Mouse (Mus musculus) kidney, embryonic 14.5 days (tissue): ENCODE measurements at regions not wholly inside any gene's neighbourhood (a gene's known extent, or its start where the extent isn't known, plus 50 kb on each side); places are given as distances from the start of the nearest gene placed in this dataset.

Experiments used
- ATAC-seq: fragments of 200-750 bp; cut with Nextera tagmentation; 2 replicates; pipeline ENCODE4 v1.8.0; 2017; ENCODE audit warnings: moderate number of reproducible peaks, mild to moderate bottlenecking, moderate TSS enrichment, moderate library complexity; ENCODE audit not compliant: low FRiP score, low TSS enrichment
- H3K27ac ChIP-seq: fragments of 300-500 bp; sonication (generic); 2 replicates; pipeline ENCODE4 v1.5.1; 2014; ENCODE audit warnings: low read depth, mild to moderate bottlenecking, low read length, moderate library complexity, mixed read lengths
- H3K27me3 ChIP-seq: fragments of 300-500 bp; sonication (generic); 2 replicates; pipeline ENCODE4 v1.6.1; 2014; ENCODE audit warnings: mild to moderate bottlenecking, low read length; ENCODE audit not compliant: control insufficient read depth, insufficient read depth
- H3K36me3 ChIP-seq: fragments of 300-500 bp; sonication (generic); 2 replicates; pipeline ENCODE4 v1.6.1; 2014; ENCODE audit warnings: low read length, mixed read lengths; ENCODE audit not compliant: control insufficient read depth, insufficient read depth
- H3K4me1 ChIP-seq: fragments of 300-500 bp; sonication (generic); 2 replicates; pipeline ENCODE4 v1.6.1; 2014; ENCODE audit warnings: low read length, mixed read lengths; ENCODE audit not compliant: control insufficient read depth, insufficient read depth
- H3K4me2 ChIP-seq: fragments of 300-500 bp; sonication (generic); replicated peaks from 2 replicates; pipeline ENCODE4 v1.6.1; 2014; ENCODE audit warnings: low read depth, mild to moderate bottlenecking, low read length
- H3K4me3 ChIP-seq: fragments of 300-500 bp; sonication (generic); 2 replicates; pipeline ENCODE4 v1.5.1; 2014; ENCODE audit warnings: mild to moderate bottlenecking, low read length
- H3K9ac ChIP-seq: fragments of 300-500 bp; sonication (generic); 2 replicates; pipeline ENCODE4 v1.6.1; 2014; ENCODE audit warnings: low read depth, mild to moderate bottlenecking, low read length, moderate library complexity
- H3K9me3 ChIP-seq: fragments of 300-500 bp; sonication (generic); 2 replicates; pipeline ENCODE4 v1.6.1; 2016; ENCODE audit warnings: low read length; ENCODE audit not compliant: control insufficient read depth
- WGBS: fragments of 180-500 bp; shearing (Covaris S2); extraction: QIAGEN DNeasy Blood & Tissue Kit; methylation state at CpG from one replicate; pipeline ENCODE4 v1.1.7; 2014; 5-methylcytosine and 5-hydroxymethylcytosine counted together

- no peak overlapping the region for H3K9ac ChIP-seq
- H3K4me2 ChIP-seq, result no peak overlapping the region
- H3K4me1 ChIP-seq, result peaks cover 16% of the 10 kb centered on the region
- H3K4me3 ChIP-seq, result no peak overlapping the region
- no peaks in the 10 kb centered on the region for H3K9me3 ChIP-seq
- ATAC-seq, result no peak
- H3K27ac ChIP-seq, result peak overlapping the region; percentile 42; the same call in 1 of the 2 replicates
- no peaks in the 10 kb centered on the region for H3K27me3 ChIP-seq
- H3K36me3 ChIP-seq, result no peaks in the 10 kb centered on the region
- WGBS, result 31% methylated on average over 7 of the region's 7 CpGs
Measured at GRCm38 (mm10) chr13:113439516-113439915, 146.6 kb downstream of the BC067074 start.

- 70% methylated on average over 2 of the region's 2 CpGs for WGBS
- no peak overlapping the region for H3K4me2 ChIP-seq
- H3K36me3 ChIP-seq, result no peaks in the 10 kb centered on the region
- H3K4me1 ChIP-seq, result peaks cover 16% of the 10 kb centered on the region
- H3K27ac ChIP-seq, result no peak overlapping the region
- no peak overlapping the region for H3K9ac ChIP-seq
- H3K9me3 ChIP-seq, result no peaks in the 10 kb centered on the region
- ATAC-seq, result no peak
- H3K27me3 ChIP-seq, result no peaks in the 10 kb centered on the region
- no peak overlapping the region for H3K4me3 ChIP-seq
Measured at GRCm38 (mm10) chr13:113438872-113439271, 145.9 kb downstream of the BC067074 start.

- Histone ChIP-seq H3K27me3 (no peaks in the 10 kb centered on the region), H3K27ac (no peak overlapping the region), H3K4me2 (no peak overlapping the region), H3K4me3 (no peak overlapping the region), H3K36me3 (no peaks in the 10 kb centered on the region), H3K9me3 (no peaks in the 10 kb centered on the region; the same call in 1 of the 2 replicates), H3K4me1 (peaks cover 7% of the 10 kb centered on the region; the same call in 1 of the 2 replicates), H3K9ac (no peak overlapping the region)
- ATAC-seq, result no peak
- 90% methylated on average over 3 of the region's 3 CpGs for WGBS
Measured at GRCm38 (mm10) chr13:113436288-113436687, 143.3 kb downstream of the BC067074 start.

- Histone ChIP-seq H3K36me3 (no peaks in the 10 kb centered on the region), H3K27ac (no peak overlapping the region)
Measured at GRCm38 (mm10) chr13:113435117-113435516, 142.2 kb downstream of the BC067074 start.

DNA sequence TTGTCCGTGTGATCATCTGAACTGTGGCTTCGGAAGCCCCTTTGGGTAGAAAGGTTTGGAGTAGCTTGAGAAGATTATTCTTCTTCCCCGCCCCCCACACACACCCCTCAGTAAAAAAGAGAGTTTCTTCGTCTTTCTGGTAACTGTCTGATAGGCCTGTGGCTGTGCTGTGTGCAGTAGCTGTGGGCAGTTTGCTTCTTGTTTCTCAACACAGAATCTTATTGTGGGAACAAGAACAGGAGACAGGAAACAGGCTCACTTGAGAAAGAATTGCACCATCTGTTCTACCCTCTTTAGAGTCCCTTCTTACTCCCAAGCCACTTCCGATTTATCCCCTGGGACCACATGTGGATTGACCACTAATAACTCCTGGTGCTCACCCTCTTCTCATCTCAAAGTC is 140.5 kb downstream of the BC067074 start:
- 72% methylated on average over 5 of the region's 5 CpGs for WGBS
- Histone ChIP-seq H3K4me1 (no peaks in the 10 kb centered on the region), H3K36me3 (no peaks in the 10 kb centered on the region), H3K9ac (no peak overlapping the region), H3K27ac (no peak overlapping the region), H3K27me3 (no peaks in the 10 kb centered on the region), H3K4me2 (no peak overlapping the region), H3K4me3 (no peak overlapping the region), H3K9me3 (peaks cover 4% of the 10 kb centered on the region; the same call in 1 of the 2 replicates)
- no peak for ATAC-seq

More at GRCm38 (mm10) chr13:113435117-113435516, 142.2 kb downstream of the BC067074 start:
- Histone ChIP-seq H3K9ac (no peak overlapping the region), H3K4me3 (no peak overlapping the region), H3K9me3 (peaks cover 4% of the 10 kb centered on the region; the same call in 1 of the 2 replicates), H3K4me2 (no peak overlapping the region), H3K27me3 (no peaks in the 10 kb centered on the region), H3K4me1 (peaks cover 7% of the 10 kb centered on the region; the same call in 1 of the 2 replicates)
- 63% methylated on average over 4 of the region's 4 CpGs for WGBS
- no peak for ATAC-seq

GRCm38 (mm10) chr13:113429615-113430014 is 136.7 kb downstream of the BC067074 start:
- no peaks in the 10 kb centered on the region for H3K4me1 ChIP-seq
- WGBS, result 38% methylated on average over 3 of the region's 3 CpGs
- no peak for ATAC-seq
- no peak overlapping the region for H3K27ac ChIP-seq
- no peak overlapping the region for H3K4me2 ChIP-seq
- H3K9ac ChIP-seq, result no peak overlapping the region
- H3K9me3 ChIP-seq, result peaks cover 4% of the 10 kb centered on the region; the same call in 1 of the 2 replicates
- no peaks in the 10 kb centered on the region for H3K27me3 ChIP-seq
- H3K4me3 ChIP-seq, result no peak overlapping the region
- H3K36me3 ChIP-seq, result no peaks in the 10 kb centered on the region
